ENCODE assay signal across 13 mouse cellular contexts in genomic region chr12:85434526-85434925, GRCm38 (mm10).
"Had no signal": no experiment of that assay in that cellular context is flagged by ENCODE, and none has a peak within 500 bp of the region (broad histone marks: within the 10 kb centered on the region; RNA-seq: fewer than 3 reads in every experiment).

No protein-coding gene starts in this region.

- H3K4me2 ChIP-seq: liver, embryonic 11.5 days; liver, embryonic 15.5 days; midbrain, embryonic 13.5 days had no signal

- H3K36me3 ChIP-seq: limb, embryonic 10.5 days; liver, embryonic 15.5 days; midbrain, embryonic 13.5 days had no signal

- H3K4me1 ChIP-seq: liver, embryonic 15.5 days had no signal

- H3K9me3 ChIP-seq: limb, embryonic 10.5 days; liver, embryonic 15.5 days; midbrain, embryonic 13.5 days had no signal

- DNase-seq: kidney, postnatal 25 days; lung, adult 2 months; lung, postnatal 36 days; right cerebral cortex, adult 18-20 months; right cerebral cortex, postnatal 25 days; thymus, adult 18-20 months; thymus, postnatal 14 days had no signal

- ATAC-seq: lung, postnatal 0 days; midbrain, embryonic 13.5 days had no signal

- H3K9ac ChIP-seq: liver, embryonic 15.5 days; midbrain, embryonic 13.5 days had no signal

- H3K27me3 ChIP-seq: midbrain, embryonic 13.5 days had no signal

- H3K4me3 ChIP-seq: left cerebral cortex, adult 2 months; limb, embryonic 10.5 days; liver, embryonic 15.5 days; midbrain, embryonic 13.5 days had no signal

- H3K27ac ChIP-seq: left cerebral cortex, adult 2 months; liver, embryonic 15.5 days had no signal
